Mouse (Mus musculus) bone marrow, adult 2 months (tissue): ENCODE measurements at regions not wholly inside any gene's neighbourhood (a gene's known extent, or its start where the extent isn't known, plus 50 kb on each side); places are given as distances from the start of the nearest gene placed in this dataset.

Source experiments
- CTCF ChIP-seq: fragments of 200-500 bp; IDR thresholded peaks from 2 replicates; pipeline ENCODE4 v1.5.1; 2011; ENCODE audit warnings: low read length, control low read depth; ENCODE audit not compliant: control insufficient read depth, insufficient read depth
- POLR2A ChIP-seq: fragments of 200-500 bp; IDR thresholded peaks from 2 replicates; pipeline ENCODE4 v1.6.1; 2011; ENCODE audit warnings: low read depth, mild to moderate bottlenecking, control low read depth, low read length, borderline replicate concordance; ENCODE audit not compliant: control insufficient read depth

- no peak for TF ChIP-seq CTCF
- TF ChIP-seq POLR2A, result no peak
These were observed 353.9 kb downstream of the Cog6 start for GRCm38 (mm10) chr3:52663161-52663602.
